Mouse (Mus musculus) regulatory T cell (primary cell): ENCODE measurements at regions not wholly inside any gene's neighbourhood (a gene's known extent, or its start where the extent isn't known, plus 50 kb on each side); places are given as distances from the start of the nearest gene placed in this dataset.
"Not testable (repeated sequence)": the region's sequence is repeated elsewhere in the genome, so short reads cannot be mapped to it uniquely, and the experiment has no call there.

Experiments used
- in situ Hi-C: fragments of 300-600 bp; cut with MboI, MseI; formaldehyde crosslinking; loops from one replicate; pipeline ENCODE4 v1.15.1; 2025; ENCODE audit warnings: high pct_unique_total_duplicates

GRCm38 (mm10) chr4:18620361-18620760, 984.9 kb upstream of the Gm12353 start:
- in situ Hi-C loops: no loop called here

DNA sequence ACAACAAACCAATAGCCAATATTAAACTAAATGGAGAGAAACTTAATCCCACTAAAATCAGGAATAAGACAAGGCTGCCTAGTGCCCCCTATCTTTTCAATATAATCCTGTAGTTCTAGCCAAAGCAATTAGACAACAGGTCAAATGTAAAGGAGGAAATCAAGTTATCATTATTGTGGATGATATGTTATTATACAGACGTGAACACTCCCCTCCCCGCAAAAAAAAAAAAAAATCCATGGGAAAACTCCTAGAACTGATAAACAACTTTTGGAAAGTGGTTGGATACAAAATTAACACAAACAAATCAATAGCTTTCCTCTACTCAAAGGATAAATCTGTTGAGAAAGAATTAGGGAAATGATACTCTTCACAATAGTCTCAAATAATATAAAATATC, 966.2 kb upstream of the Gm12353 start:
- in situ Hi-C loops: loop anchor here (10.0 kb wide), 1 partner anchor 1654 kb away; no protein-coding TSS in a partner anchor

GRCm38 (mm10) chr4:18649153-18649552, 956.1 kb upstream of the Gm12353 start:
- in situ Hi-C loops: no loop called here

DNA sequence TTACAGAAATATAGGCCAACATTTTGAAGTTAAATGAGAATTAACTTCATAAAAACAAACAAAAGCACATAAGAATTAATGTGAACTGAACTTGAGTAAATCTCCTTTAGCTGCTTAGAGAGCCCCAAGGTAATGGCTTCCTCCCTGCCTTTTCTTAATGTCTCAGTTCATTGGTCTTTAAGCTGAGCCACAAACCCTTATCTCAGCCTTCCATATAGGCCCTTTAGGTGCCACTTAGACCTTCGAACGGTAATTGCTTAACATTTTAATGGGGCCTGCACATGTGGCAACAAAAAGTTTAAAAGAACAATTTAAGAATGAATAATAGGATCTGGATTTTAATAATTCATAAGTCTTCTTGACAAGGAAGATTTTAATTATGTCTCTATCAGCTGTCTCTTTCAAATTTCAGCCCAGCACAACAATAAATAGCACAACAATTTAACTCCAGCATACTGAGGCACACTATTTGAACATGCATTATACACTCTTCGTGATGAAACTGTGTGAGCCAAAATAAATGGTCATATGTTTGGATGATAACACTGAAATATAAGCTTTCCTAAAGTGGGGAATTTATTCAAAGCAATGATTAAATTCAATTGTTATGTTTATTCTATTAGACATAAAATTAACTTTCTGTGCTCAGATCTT, 919.2 kb upstream of the Gm12353 start:
- in situ Hi-C loops: no loop called here

DNA sequence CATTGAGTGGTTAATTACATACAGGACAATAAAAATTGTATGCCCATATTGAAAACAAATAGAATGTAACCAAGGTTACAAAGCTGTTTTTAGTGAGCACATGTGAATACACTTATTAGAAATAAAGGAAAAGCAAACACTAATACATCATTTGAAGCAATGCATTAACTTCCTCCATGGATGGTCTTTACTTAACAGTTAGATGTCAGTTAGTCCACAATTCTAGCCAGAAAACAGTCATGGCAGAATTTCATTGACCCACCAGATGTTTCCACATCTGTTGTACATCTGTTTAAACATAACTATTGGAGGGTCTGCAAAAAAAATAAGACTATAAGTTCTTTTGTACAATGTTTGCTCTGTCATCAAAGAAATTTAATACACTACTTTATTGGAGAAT, 911.2 kb upstream of the Gm12353 start:
- in situ Hi-C loops: no loop called here

- in situ Hi-C loops: no loop called here
Measured at GRCm38 (mm10) chr4:18696246-18696645, 909.0 kb upstream of the Gm12353 start.

DNA sequence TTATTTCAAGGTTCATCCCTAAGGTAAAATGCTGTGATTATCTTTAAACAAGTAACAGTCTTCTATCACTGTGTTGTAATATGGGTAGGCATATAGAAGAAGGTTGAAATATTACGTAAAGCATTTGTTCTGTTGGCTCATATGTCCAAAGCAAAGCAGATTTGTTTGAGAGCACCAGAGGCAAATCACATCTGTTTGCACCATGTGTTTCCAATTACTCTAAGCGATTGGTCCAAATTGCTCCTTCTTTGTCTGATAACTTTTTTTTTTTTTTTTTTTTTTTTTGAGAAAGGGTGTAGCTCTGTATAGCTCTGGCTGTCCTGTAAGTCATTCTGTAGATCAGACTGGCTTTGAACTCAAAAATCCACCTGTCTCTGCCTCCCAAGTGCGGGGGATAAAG, 861.0 kb upstream of the Gm12353 start:
- in situ Hi-C loops: no loop called here

DNA sequence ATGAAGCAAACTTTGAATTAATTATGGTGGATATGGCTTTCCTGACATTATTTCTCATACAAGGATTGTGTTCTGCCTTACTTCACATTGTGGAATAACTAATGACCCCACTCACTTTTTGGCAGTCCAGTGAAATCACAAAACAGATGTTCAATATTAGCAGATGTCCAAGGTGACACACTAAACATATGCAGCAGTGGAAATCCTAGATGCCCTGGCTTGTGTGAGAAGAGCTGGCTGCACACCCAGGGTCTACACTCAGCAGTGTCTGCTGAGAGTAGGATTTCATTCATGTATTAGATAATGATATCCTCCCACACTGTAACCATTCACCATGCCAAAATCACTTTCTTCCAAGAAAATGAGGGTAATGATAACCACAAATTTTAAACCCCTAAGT, 816.9 kb upstream of the Gm12353 start:
- in situ Hi-C loops: no loop called here

DNA sequence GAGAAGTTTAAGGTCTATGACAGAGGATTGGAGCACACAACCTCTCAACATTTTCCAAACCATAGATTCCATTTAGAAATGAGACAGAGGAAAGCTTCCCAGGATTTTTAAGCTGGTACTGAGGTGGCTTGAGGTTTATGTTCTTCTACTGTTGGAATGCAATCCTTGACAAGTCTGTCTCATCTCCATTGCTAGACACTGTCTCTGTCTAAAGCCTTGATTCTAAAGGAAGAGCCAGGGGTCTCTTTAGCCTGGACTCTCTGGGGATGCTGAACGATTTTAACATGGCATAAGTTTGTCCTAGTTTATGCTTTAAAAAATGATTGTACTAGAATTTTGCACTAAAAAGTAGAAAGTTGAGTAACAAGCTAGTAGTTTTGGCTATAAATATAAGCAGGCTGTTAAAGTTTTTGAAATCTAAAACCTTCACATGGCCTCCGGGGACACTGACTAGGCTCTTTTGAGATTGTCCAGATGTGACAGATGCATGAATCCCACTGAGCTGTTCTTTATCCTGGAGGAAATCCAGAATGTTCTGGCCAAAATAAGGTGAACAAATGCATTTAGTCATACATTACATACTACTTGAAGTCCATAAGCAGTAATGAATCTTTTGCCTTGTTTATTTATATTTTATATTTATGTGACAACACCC, 809.4 kb upstream of the Gm12353 start:
- in situ Hi-C loops: no loop called here

GRCm38 (mm10) chr4:18796395-18796740, 808.9 kb upstream of the Gm12353 start:
- in situ Hi-C loops: no loop called here

GRCm38 (mm10) chr4:18803109-18803508, 802.1 kb upstream of the Gm12353 start:
- in situ Hi-C loops: not testable (repeated sequence)
